Mouse (Mus musculus) thymus, adult 2 months (tissue): Measurements from ENCODE around the gene Gm10130.
"Not testable (repeated sequence)": the region's sequence is repeated elsewhere in the genome, so short reads cannot be mapped to it uniquely, and the experiment has no call there.

Experiments used
- CTCF ChIP-seq: fragments of 200-500 bp; IDR thresholded peaks from 2 replicates; pipeline ENCODE4 v1.5.1; 2012; ENCODE audit warnings: mild to moderate bottlenecking, control low read depth, low read length, moderate library complexity, borderline replicate concordance; ENCODE audit not compliant: control insufficient read depth, poor library complexity, insufficient read depth; ENCODE audit errors: extremely low read depth
- POLR2A ChIP-seq: fragments of 200-500 bp; IDR thresholded peaks from 2 replicates; pipeline ENCODE4 v1.6.1; 2012; ENCODE audit warnings: mild to moderate bottlenecking, low read length, control low read depth, moderate library complexity; ENCODE audit not compliant: control insufficient read depth, poor library complexity, insufficient read depth; ENCODE audit errors: extremely low read depth

GRCm38 (mm10) chr2:150310952-150311884 is 12.3 kb upstream of the Gm10130 start:
- TF ChIP-seq CTCF, result not testable (repeated sequence)
- 0 out of 2 replicates have a peak, but pooled peaks have one; percentile 17 for TF ChIP-seq POLR2A
